Mouse (Mus musculus) forebrain, embryonic 10.5 days (tissue): Measurements from ENCODE around the gene 2310009B15Rik. TPM values are rescaled to one million over a fixed set of nuclear protein-coding genes. Genes with fewer than 3 reads are reported as not detected.

Source experiments
- polyA plus RNA-seq: library from polyadenylated mRNA; unstranded; fragments of >200 nt; fragmentation: Nextera tagmentation; extraction: Ambion mirVana; gene quantifications from 2 replicates; pipeline ENCODE4 v1.2.1, GENCODE M21; 2016

2310009B15Rik gene
- polyA plus RNA-seq, 1 experiment from 2014 or later: 48.7 TPM

Other genes with a start within 250 kb of the 2310009B15Rik start
- 20.6 and 22.0 TPM in 2 replicates for gene Nek7, start 236.7 kb downstream of the 2310009B15Rik start, polyA plus RNA-seq
- gene Lhx9, start 8.3 kb downstream of the 2310009B15Rik start, polyA plus RNA-seq: 5.3 and 8.7 TPM in 2 replicates
- gene Dennd1b, start 106.6 kb upstream of the 2310009B15Rik start, polyA plus RNA-seq: 7.9 and 8.0 TPM in 2 replicates